Mouse (Mus musculus) C2C12 (cell line): ENCODE measurements at regions not wholly inside any gene's neighbourhood (a gene's known extent, or its start where the extent isn't known, plus 50 kb on each side); places are given as distances from the start of the nearest gene placed in this dataset.

Experiments
- CEBPB ChIP-seq: IDR thresholded peaks from one replicate; pipeline ENCODE4 v1.6.1; 2011; ENCODE audit warnings: low read depth, mild to moderate bottlenecking, control low read depth, moderate library complexity
- CTCF ChIP-seq: IDR thresholded peaks from one replicate; pipeline ENCODE4 v1.5.1; 2011; ENCODE audit not compliant: control insufficient read depth, insufficient read depth, insufficient read length
- MAX ChIP-seq: IDR thresholded peaks from one replicate; pipeline ENCODE4 v1.6.1; 2011; ENCODE audit warnings: mild to moderate bottlenecking, control low read depth
- MYOD1 ChIP-seq: IDR thresholded peaks from one replicate; pipeline ENCODE4 v1.6.1; 2011; ENCODE audit warnings: low read depth; ENCODE audit not compliant: control insufficient read depth, insufficient read length
- MYOG ChIP-seq: IDR thresholded peaks from one replicate; pipeline ENCODE4 v1.6.1; 2011; ENCODE audit not compliant: control insufficient read depth, insufficient read length; ENCODE audit errors: extremely low read depth
- USF1 ChIP-seq: IDR thresholded peaks from one replicate; pipeline ENCODE4 v1.6.1; 2011; ENCODE audit warnings: low read depth, mild to moderate bottlenecking, control low read depth, moderate library complexity

DNA sequence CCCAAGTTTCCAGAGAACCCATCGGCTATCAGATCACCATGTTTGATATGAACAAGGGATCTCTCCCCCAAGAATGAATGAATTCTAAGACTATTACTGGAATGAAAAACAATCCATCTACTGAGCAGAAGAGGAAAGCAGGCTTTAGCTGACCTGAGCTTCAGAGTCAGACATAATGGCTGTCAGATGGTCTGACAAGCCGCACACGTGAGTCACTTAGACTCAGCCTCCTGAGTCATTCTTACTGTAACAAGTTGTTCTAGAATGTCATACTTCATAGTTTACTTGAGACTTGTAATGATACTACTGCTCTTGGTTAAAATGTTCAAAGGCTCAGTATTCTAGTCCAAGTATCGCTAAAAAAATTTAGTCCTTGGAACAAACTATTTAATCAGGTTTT, 140.2 kb upstream of the Ptgfr start:
- TF ChIP-seq CTCF (no peak), MYOD1 (peak; percentile 59), MAX (no peak), CEBPB (no peak), MYOG (no peak), USF1 (peak; percentile 58)
